Mouse (Mus musculus) midbrain, embryonic 12.5 days (tissue): ENCODE measurements at regions not wholly inside any gene's neighbourhood (a gene's known extent, or its start where the extent isn't known, plus 50 kb on each side); places are given as distances from the start of the nearest gene placed in this dataset.
"Not testable (repeated sequence)": the region's sequence is repeated elsewhere in the genome, so short reads cannot be mapped to it uniquely, and the experiment has no call there.

Experiments
- ATAC-seq: fragments of 200-750 bp; cut with Nextera tagmentation; 2 replicates; pipeline ENCODE4 v1.8.0; 2017; ENCODE audit warnings: low read depth, moderate TSS enrichment, moderate library complexity; ENCODE audit not compliant: low FRiP score
- H3K27ac ChIP-seq: fragments of 300-500 bp; sonication (generic); replicated peaks from 2 replicates; pipeline ENCODE4 v1.5.1; 2016; ENCODE audit warnings: mild to moderate bottlenecking
- H3K27me3 ChIP-seq: fragments of 300-500 bp; sonication (generic); 2 replicates; pipeline ENCODE4 v1.6.1; 2016; ENCODE audit warnings: mild to moderate bottlenecking
- H3K36me3 ChIP-seq: fragments of 300-500 bp; sonication (generic); 2 replicates; pipeline ENCODE4 v1.6.1; 2016
- H3K4me1 ChIP-seq: fragments of 300-500 bp; sonication (generic); 2 replicates; pipeline ENCODE4 v1.6.1; 2016
- H3K4me2 ChIP-seq: fragments of 300-500 bp; sonication (generic); replicated peaks from 2 replicates; pipeline ENCODE4 v1.6.1; 2016; ENCODE audit warnings: mild to moderate bottlenecking, moderate library complexity
- H3K4me3 ChIP-seq: fragments of 300-500 bp; sonication (generic); 2 replicates; pipeline ENCODE4 v1.5.1; 2016; ENCODE audit warnings: mild to moderate bottlenecking
- H3K9ac ChIP-seq: fragments of 300-500 bp; sonication (generic); replicated peaks from 2 replicates; pipeline ENCODE4 v1.6.1; 2016; ENCODE audit warnings: mild to moderate bottlenecking, moderate library complexity
- H3K9me3 ChIP-seq: fragments of 300-500 bp; sonication (generic); 2 replicates; pipeline ENCODE4 v1.6.1; 2016; ENCODE audit warnings: mild to moderate bottlenecking
- WGBS: fragments of 180-500 bp; shearing (Covaris S2); methylation state at CpG from one replicate; pipeline ENCODE4 v1.1.7; 2016; 5-methylcytosine and 5-hydroxymethylcytosine counted together

DNA sequence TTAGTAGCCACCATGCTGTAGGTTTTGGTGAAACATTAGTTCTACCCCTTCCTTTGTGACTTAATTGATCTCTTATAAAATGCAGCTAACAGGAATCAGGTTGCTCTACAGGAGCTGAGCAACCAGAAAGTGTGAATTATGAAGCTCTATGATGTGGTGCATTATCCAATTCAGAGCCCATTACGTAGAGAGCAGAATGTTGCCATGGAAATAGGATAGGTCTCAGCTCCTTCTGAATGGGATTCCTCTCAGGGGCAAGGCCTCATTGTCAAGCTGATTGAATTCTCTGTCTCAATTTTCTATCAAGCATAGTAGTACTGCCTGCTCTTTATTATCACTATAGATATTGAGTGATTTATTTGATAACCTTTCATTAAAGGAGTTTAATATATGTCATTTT, 185.6 kb upstream of the Klf6 start:
- 3% methylated on average over 1 of the region's 1 CpGs for WGBS
- Histone ChIP-seq H3K27me3 (no peaks in the 10 kb centered on the region), H3K9ac (no peak overlapping the region), H3K4me2 (no peak overlapping the region), H3K4me1 (peaks cover 2% of the 10 kb centered on the region; the same call in 1 of the 2 replicates), H3K27ac (no peak overlapping the region), H3K9me3 (no peaks in the 10 kb centered on the region), H3K36me3 (no peaks in the 10 kb centered on the region), H3K4me3 (no peak overlapping the region)
- ATAC-seq = peak; percentile 76

DNA sequence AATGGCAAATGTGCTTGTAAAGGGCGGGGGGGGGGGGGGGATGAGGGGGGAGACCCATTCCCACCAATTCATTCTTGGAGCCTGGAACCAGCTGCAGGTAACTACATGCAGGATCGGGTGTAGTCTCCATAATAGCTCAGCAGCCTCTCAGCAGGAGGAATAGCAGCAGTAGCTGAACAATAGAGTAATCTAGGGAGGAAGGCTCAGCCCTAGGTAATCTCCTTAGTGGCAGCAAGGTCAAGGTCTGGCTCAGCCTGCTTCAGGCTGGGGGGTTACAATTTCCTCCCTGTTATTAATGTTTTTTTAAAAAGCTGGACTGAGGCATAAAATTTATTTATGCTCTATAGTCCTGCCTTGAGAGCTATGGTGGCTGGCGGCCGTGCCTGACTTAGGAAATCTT, 171.2 kb upstream of the Klf6 start:
- Histone ChIP-seq H3K9ac (no peak overlapping the region), H3K4me3 (no peak overlapping the region), H3K27me3 (no peaks in the 10 kb centered on the region), H3K36me3 (no peaks in the 10 kb centered on the region), H3K4me1 (no peaks in the 10 kb centered on the region), H3K4me2 (no peak overlapping the region), H3K9me3 (0 out of 2 replicates have a peak, but pooled peaks cover 5% of the 10 kb centered on the region), H3K27ac (no peak overlapping the region)
- 75% methylated on average over 3 of the region's 4 CpGs for WGBS
- ATAC-seq = no peak

DNA sequence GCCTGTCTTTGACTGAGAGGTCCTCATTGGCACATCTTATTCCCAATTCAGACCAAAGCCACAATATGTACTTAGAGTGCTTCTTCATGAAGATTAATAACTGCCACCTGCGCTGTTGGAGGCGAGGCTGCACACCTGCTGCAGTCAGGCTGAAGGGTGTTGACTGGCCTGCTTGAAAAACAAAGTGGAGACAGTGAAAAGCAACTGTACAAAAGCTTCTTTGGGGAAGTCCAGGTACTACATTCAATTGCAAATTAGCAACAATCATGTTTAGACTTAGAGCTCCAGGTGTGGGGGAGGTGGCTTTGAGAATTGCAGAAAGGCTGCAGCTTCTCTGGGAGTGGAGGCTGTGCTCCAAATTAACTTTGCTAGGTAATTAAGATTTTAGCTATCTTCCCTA, 170.6 kb upstream of the Klf6 start:
- not testable (repeated sequence) for H3K9me3 ChIP-seq, H3K4me3 ChIP-seq, H3K27me3 ChIP-seq, H3K4me1 ChIP-seq, H3K27ac ChIP-seq, H3K36me3 ChIP-seq, H3K4me2 ChIP-seq, H3K9ac ChIP-seq, ATAC-seq
- 79% methylated on average over 2 of the region's 2 CpGs for WGBS

DNA sequence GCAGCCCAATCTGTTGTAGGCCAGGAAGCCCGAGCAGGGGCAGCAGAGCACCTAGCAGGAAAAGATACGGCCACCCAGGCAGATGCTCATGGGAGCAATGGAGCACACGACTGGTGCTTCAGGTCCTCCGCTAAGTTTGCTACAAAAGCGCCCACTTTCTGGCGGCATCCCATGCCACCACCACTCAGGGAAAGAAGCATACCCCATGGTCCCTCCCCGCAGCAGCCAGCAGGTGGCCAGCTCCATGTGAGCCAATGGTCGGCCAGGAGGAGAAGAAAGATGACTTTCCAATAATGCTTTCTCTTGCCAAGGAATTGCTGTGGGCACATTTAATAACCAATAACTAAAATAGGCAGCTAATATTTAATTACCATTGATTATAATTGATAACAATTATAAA, 166.7 kb upstream of the Klf6 start:
- Histone ChIP-seq H3K9ac (no peak overlapping the region), H3K4me2 (no peak overlapping the region), H3K27me3 (no peaks in the 10 kb centered on the region), H3K27ac (no peak overlapping the region), H3K36me3 (no peaks in the 10 kb centered on the region), H3K9me3 (0 out of 2 replicates have a peak, but pooled peaks cover 5% of the 10 kb centered on the region), H3K4me1 (no peaks in the 10 kb centered on the region), H3K4me3 (no peak overlapping the region)
- no peak for ATAC-seq
- WGBS = 92% methylated on average over 8 of the region's 8 CpGs

DNA sequence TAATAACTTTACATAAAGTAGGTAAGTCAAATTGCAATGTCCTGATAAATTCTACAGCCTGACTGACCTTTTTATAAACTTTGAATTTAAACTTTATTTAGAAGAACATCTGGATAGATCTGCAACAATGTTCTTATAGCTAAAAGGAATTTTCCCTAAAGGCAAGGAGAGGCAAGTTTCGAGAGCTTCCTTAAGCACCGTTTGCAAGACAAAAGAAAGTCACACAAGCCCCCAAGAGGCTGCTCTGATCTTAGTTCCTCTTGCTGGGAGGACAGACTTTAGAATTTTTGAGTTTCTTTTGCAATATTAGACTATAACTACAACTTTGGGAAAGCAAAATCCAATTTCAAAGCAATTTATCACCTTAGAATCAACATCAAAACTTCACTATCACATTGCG, 165.7 kb upstream of the Klf6 start:
- H3K27me3 ChIP-seq, H3K4me2 ChIP-seq, H3K36me3 ChIP-seq, H3K9ac ChIP-seq, ATAC-seq, H3K9me3 ChIP-seq, H3K27ac ChIP-seq, H3K4me3 ChIP-seq, H3K4me1 ChIP-seq: not testable (repeated sequence)
- WGBS = 45% methylated on average over 3 of the region's 3 CpGs

DNA sequence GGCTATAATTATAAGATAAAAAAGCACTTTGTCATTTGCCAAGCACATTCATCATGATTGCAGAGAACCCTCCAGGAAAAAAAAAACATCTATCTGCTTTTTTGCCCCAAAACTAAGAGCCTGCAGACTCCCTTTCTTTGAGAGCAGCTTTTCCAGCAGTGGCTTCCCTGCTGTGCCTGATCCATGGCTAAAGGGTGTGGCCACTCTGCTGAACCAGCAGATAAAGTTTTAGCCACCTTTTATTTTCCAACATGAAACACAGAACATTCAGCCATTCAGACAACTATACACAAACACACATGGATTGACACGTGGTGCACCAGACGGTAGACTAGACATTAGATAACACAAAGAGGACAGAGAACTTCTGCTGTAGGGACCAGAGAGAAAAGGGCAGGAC, 164.9 kb upstream of the Klf6 start:
- H3K4me2 ChIP-seq = no peak overlapping the region
- H3K4me1 ChIP-seq = no peaks in the 10 kb centered on the region
- 0 out of 2 replicates have a peak, but pooled peaks cover 2% of the 10 kb centered on the region for H3K9me3 ChIP-seq
- no peak overlapping the region for H3K27ac ChIP-seq
- H3K9ac ChIP-seq = no peak overlapping the region
- 12% methylated on average over 2 of the region's 2 CpGs for WGBS
- H3K36me3 ChIP-seq = no peaks in the 10 kb centered on the region
- ATAC-seq = no peak
- no peaks in the 10 kb centered on the region for H3K27me3 ChIP-seq
- H3K4me3 ChIP-seq = no peak overlapping the region

DNA sequence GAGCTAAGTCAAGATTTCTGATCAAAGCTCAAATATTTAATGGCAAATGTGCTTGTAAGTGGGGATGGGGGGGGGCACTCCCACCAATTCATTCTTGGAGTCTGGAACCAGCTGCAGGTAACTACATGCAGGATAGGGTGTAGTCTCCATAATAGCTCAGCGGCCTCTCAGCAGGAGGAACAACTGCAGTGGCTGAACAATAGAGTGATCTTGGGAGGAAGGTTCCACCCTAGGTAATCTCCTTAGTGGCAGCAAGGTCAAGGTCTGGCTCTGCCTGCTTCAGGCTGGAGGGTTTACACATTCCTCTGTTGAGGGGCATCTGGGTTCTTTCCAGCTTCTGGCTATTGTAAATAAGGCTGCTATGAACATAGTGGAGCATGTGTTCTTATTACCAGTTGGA, 164.0 kb upstream of the Klf6 start:
- H3K9ac ChIP-seq, H3K4me2 ChIP-seq, ATAC-seq, H3K36me3 ChIP-seq, H3K27ac ChIP-seq, H3K9me3 ChIP-seq, H3K27me3 ChIP-seq, H3K4me1 ChIP-seq, H3K4me3 ChIP-seq: not testable (repeated sequence)
- 33% methylated on average over 1 of the region's 1 CpGs for WGBS

DNA sequence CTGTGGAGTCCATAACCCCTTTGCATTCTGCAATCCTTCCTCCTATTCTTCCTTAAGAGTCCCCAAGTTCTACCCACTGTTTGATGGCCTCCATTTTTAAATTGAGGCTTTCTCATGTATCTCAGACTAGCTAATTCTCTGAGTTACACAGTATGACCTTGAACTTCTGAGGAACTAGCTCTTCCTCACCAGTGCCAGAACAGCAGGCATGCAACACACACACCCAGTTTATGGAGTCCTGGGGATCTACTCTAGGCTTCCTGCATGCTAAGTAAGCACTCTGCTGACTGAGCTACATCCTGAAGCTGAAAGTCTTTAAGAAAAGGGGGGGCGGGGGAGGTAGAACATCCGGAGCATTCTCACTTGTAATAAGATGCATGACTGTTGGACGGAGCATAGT, 159.2 kb upstream of the Klf6 start:
- no peaks in the 10 kb centered on the region for H3K27me3 ChIP-seq
- no peak overlapping the region for H3K27ac ChIP-seq
- ATAC-seq = no peak
- no peak overlapping the region for H3K4me2 ChIP-seq
- H3K9ac ChIP-seq = no peak overlapping the region
- H3K4me3 ChIP-seq = no peak overlapping the region
- H3K4me1 ChIP-seq = no peaks in the 10 kb centered on the region
- no peaks in the 10 kb centered on the region for H3K36me3 ChIP-seq
- WGBS = 78% methylated on average over 3 of the region's 3 CpGs
- no peaks in the 10 kb centered on the region for H3K9me3 ChIP-seq

DNA sequence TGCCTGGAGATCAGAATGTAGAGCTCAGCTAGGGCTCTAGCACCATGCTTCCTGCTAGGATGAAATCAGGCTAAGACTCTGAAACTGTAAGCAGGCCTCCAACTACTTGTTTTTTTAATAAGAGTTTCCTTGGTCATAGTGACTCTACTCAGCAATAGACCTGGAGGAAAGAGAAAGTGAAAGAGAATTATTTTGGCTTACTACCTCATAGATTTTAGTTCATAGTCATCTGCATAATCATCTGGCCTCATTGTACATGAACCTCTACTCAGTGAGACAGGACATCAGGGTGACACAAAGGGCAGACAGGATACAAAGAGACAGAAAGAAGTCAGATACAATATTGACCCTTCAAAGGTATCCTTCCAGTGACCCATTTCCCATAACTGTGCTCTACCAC, 156.3 kb upstream of the Klf6 start:
- ATAC-seq = no peak
- Histone ChIP-seq H3K4me3 (no peak overlapping the region), H3K36me3 (no peaks in the 10 kb centered on the region), H3K4me2 (no peak overlapping the region), H3K9me3 (no peaks in the 10 kb centered on the region), H3K4me1 (no peaks in the 10 kb centered on the region), H3K27ac (no peak overlapping the region), H3K27me3 (no peaks in the 10 kb centered on the region), H3K9ac (no peak overlapping the region)

DNA sequence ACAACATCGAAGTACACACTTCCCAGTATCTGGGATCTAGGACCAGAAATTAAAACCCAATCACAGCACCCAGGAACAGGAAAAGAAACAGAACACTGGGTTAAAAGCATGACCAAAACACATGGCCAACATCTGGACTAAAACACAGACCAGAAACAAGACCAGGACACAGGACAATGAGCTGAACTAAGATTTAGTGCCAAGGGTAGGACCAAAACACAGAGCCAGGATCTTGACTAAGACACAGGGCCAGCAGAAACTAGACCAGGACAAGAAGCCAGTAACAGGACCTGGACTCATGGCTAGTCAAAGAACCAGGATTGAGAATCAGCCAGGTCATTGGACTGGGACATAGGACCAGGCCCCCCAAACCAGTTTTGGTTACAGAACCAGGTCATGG, 149.6 kb upstream of the Klf6 start:
- Histone ChIP-seq H3K9me3 (no peaks in the 10 kb centered on the region), H3K9ac (no peak overlapping the region), H3K4me1 (no peaks in the 10 kb centered on the region), H3K27me3 (no peaks in the 10 kb centered on the region), H3K4me2 (no peak overlapping the region), H3K36me3 (no peaks in the 10 kb centered on the region), H3K4me3 (no peak overlapping the region), H3K27ac (no peak overlapping the region)
- 83% methylated on average over 1 of the region's 1 CpGs for WGBS
- no peak for ATAC-seq

DNA sequence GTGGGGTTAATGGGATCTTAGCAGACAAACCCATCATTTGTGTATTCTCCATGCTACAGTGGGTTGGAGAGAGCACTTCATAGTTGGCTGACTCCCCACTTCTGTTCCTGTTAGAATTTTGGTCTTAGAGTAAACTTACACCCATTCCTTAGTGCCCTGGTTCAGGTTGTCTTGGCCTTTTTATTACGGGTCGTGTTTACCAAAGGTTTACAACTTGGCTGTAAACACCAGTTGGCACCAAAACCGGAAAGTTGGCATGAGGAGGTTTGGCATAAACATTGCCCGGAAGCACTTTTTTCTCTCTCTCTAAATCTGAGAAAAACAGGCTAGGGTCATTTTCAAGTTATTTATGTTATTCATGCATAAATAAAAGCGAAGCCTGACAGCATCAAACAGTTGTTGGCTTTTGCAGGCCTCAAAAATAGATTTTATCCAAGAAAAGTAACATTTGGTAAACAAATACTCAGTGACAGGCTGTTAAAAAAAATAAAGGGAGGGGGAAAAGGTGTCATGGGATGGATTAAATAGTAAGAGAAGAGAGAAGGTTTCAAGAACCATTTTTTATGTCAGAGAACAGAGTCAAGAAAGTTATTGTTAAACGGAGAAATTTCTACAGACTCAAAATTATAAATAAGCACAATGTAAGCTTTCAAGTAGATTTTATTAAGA, 148.0 kb upstream of the Klf6 start:
- Histone ChIP-seq H3K9me3 (no peaks in the 10 kb centered on the region), H3K9ac (no peak overlapping the region), H3K36me3 (no peaks in the 10 kb centered on the region), H3K27ac (no peak overlapping the region), H3K4me3 (no peak overlapping the region), H3K27me3 (no peaks in the 10 kb centered on the region), H3K4me2 (no peak overlapping the region), H3K4me1 (no peaks in the 10 kb centered on the region)
- no peak for ATAC-seq
- 92% methylated on average over 6 of the region's 6 CpGs for WGBS

DNA sequence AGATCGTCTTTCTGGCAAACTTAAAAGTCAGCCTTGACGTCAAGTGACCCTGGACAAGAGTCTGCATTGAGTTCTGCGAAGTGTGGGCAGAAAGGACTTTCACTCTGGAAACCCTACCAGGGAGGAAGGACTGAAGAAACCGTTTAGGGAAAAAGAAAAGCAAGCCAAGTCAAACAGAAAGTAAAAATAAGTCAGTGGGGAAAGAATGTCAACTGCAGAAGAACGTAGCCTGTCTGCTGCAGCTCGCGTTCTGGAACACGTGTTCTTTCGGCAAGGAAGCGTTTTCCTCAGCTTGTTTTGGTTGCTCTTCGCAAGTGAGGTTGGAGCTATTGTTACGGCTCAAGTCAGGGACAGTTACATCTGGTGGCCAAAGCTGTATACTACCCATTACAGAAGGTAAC, 147.1 kb upstream of the Klf6 start:
- no peaks in the 10 kb centered on the region for H3K27me3 ChIP-seq
- H3K27ac ChIP-seq = no peak overlapping the region
- H3K9ac ChIP-seq = no peak overlapping the region
- no peaks in the 10 kb centered on the region for H3K4me1 ChIP-seq
- H3K4me2 ChIP-seq = no peak overlapping the region
- no peak overlapping the region for H3K4me3 ChIP-seq
- no peaks in the 10 kb centered on the region for H3K9me3 ChIP-seq
- WGBS = 82% methylated on average over 12 of the region's 12 CpGs
- ATAC-seq = no peak
- H3K36me3 ChIP-seq = no peaks in the 10 kb centered on the region

DNA sequence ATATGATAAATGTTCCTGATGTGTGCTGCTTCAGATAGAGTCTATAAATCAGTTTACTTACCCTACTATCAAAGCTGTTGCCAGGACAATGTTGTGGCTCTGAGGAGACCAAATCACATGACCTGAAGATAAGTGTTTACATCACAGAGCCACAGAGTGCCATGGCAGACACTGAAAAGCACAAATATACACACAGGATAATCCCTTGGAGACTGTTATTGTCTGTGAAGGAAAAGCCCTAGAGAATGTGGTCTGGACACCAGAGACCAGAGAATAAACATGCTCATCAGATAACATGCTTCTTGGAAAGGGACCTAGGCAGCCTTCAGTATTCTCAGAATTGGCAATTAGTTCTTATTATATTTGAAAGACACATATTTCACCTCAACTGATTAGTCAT, 146.5 kb upstream of the Klf6 start:
- Histone ChIP-seq H3K4me3 (no peak overlapping the region), H3K36me3 (no peaks in the 10 kb centered on the region), H3K4me2 (no peak overlapping the region), H3K9me3 (no peaks in the 10 kb centered on the region), H3K27me3 (no peaks in the 10 kb centered on the region), H3K9ac (no peak overlapping the region), H3K27ac (no peak overlapping the region), H3K4me1 (no peaks in the 10 kb centered on the region)
- no peak for ATAC-seq
